Mouse (Mus musculus): ENCODE data around the gene Gclc. TPM values are rescaled to one million over a fixed set of nuclear protein-coding genes. Genes with fewer than 3 reads are reported as not detected.
"Not testable (repeated sequence)": the region's sequence is repeated elsewhere in the genome, so short reads cannot be mapped to it uniquely, and the experiment has no call there.

Gene Gclc
- total RNA-seq, 2 experiments from 2014 or later, result 24.7 to 25.7 TPM

- no peak for ATAC-seq (ENCODE audit: poor library complexity, severe bottlenecking)
Measured at GRCm38 (mm10) chr9:77744798-77745197, 9.5 kb upstream of the Gclc start.

- no peak for ATAC-seq (ENCODE audit: poor library complexity, severe bottlenecking)
Measured at GRCm38 (mm10) chr9:77746315-77746714, 8.0 kb upstream of the Gclc start.

DNA sequence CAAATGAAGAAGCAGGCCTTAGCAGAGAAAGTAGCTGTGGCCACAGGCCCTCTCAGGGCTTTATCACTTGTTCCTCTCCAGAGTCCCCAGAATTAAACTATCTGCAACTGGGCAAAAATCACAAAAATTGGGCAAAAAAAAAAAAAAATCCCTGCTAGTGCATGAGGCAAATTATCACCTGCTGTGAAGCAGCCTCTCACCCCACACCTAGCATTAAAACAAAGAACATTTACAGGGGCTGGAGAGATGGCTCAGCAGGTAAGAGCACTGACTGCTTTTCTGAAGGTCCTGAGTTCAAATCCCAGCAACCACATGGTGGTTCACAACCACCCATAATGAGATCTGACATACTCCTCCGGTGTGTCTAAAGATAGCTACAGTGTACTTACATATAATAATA is 6.0 kb upstream of the Gclc start:
- not testable (repeated sequence) for ATAC-seq (ENCODE audit: poor library complexity, severe bottlenecking)

DNA sequence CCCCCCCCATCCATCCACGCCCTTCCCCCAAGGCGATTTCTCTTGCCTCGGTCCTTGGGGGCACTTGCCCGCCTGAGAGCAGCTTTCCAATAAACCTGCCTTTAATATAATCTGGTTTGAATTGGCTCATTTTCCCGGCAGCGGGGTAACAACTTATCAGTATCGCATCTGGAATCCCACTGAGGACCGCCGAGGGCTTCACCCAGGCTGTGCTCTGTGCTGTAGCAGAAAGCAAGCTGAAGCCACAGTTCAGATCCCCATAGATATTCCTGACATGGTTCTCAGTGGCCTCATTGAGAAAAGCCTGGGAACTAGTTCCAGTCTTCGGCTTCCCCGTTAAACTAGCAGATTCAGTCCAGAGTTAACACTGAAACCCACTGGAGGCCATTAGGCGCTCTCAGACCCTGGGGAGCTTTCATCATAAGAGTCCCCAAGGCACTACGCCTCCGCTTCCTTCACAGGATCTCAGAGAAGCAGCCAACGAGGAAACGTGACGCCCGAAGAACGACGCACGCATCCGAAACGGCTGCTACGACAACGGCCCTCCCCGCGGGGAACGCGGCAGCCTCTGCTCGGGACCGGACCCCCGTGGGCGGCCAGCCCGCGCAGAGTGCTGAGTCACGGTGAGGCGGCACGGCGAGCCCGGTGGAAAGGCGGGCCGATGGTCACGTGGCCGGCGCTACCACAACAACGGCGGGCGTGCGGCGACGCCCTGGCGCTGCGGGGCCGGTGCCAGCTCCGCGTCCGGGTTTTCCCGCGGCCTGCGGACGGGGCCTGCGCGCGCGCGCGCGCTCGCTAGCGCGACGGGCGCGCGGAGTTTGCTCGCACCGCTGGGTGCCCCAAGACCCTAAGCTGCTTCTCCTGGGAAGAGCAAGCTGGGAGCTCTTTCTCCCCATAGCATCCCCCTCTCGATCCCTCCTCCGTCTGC is 3.9 kb upstream of the Gclc start:
- peak; percentile 70 for ATAC-seq (ENCODE audit: poor library complexity, severe bottlenecking)

GRCm38 (mm10) chr9:77751091-77751521 is 3.2 kb upstream of the Gclc start:
- peak; percentile 2 for ATAC-seq (ENCODE audit: poor library complexity, severe bottlenecking)

DNA sequence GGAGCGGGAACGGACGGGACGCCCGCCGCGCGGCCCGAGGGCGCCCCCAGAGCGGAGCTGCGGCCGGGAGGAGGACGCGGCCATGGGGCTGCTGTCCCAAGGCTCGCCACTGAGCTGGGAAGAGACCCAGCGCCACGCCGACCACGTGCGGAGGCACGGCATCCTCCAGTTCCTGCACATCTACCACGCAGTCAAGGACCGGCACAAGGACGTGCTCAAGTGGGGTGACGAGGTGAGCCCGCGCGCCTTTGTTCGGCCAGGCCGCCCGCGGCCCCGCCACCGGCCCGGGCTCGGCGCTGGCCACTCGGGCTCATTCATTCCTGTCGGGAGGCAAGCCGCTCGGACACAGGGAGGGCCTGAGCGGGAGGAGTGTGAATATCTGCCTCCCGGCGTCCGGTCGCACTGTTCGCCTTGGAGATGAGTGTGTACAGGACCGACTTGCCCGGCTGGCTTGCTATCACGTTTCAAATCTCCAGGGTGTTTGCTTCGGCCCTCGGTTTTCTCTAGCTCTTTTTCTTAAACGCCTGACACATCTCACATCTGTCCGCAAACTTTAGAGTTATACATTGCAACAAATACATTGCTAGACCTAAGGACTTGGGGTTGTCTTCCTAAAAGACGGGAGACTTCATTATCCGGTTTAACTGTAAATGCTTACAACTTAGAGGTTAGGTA is 530 bp downstream of the Gclc start:
- ATAC-seq (ENCODE audit: poor library complexity, severe bottlenecking), result peak; percentile 43

DNA sequence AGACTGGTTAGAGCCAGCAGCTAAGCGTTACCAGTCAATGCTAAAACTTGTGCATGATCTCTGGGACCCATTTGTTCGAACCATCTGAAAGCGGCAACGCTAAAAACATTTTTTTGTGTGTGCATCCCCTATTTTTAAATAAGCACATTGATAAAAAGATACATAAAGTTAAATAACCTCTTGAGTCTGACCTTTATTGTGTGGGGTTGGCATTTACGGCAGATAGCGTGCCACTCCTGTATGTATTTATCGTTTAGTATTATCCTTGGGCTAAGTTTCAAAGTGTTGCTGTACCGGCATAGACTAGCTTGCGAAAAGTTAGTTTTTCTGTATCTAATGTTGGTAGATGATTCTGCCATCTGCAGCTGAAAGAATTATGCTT is 1.1 kb downstream of the Gclc start:
- no peak for ATAC-seq (ENCODE audit: poor library complexity, severe bottlenecking)

GRCm38 (mm10) chr9:77756076-77756475 is 1.7 kb downstream of the Gclc start:
- peak; percentile 61 for ATAC-seq (ENCODE audit: poor library complexity, severe bottlenecking)

GRCm38 (mm10) chr9:77757331-77757730 is 3.0 kb downstream of the Gclc start:
- ATAC-seq (ENCODE audit: poor library complexity, severe bottlenecking), result no peak

DNA sequence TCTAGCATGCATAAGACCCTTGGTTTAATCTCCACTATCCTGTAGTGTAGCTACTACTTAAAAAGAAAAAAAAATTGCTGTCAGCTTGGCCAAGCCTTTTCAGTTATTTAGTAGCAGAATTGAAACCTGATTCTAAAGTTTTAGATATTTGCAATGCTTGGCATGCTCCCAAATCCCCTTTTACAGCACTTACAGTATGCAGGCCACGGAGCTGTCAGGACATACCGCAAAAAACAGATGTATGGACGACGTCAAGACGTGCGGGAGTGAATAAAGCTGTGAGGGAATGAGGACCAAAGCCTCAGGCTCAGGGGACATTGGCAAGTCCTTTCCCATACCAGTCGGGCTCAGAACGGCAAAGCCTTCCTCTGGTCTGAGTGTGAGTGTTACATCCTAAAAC is 4.1 kb downstream of the Gclc start:
- no peak for ATAC-seq (ENCODE audit: poor library complexity, severe bottlenecking)

- ATAC-seq (ENCODE audit: poor library complexity, severe bottlenecking), result no peak
Measured at GRCm38 (mm10) chr9:77759111-77759510, 4.8 kb downstream of the Gclc start.

GRCm38 (mm10) chr9:77759756-77760155 is 5.4 kb downstream of the Gclc start:
- no peak for ATAC-seq (ENCODE audit: poor library complexity, severe bottlenecking)

- no peak for ATAC-seq (ENCODE audit: poor library complexity, severe bottlenecking)
Measured at GRCm38 (mm10) chr9:77766218-77766617, 11.9 kb downstream of the Gclc start.

DNA sequence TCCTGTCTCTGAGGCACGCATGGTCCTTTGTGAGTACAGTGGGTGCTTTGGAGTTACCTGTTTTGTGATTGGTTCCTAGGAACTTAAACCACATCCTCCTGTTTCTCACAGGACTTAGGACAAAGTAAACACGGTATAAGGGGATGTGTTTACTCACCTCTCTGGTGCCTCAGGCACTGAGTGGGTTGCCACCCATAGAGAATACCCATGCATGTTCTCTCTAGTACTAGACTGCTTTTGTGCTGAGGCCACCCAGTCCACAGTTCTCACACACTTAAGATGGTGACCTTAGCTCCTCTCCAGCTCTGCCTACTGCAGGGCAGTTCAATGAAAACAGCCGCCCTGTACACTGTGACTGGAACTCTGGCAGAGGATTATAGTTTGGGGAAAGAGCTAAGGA is 12.4 kb downstream of the Gclc start:
- no peak for ATAC-seq (ENCODE audit: poor library complexity, severe bottlenecking)

DNA sequence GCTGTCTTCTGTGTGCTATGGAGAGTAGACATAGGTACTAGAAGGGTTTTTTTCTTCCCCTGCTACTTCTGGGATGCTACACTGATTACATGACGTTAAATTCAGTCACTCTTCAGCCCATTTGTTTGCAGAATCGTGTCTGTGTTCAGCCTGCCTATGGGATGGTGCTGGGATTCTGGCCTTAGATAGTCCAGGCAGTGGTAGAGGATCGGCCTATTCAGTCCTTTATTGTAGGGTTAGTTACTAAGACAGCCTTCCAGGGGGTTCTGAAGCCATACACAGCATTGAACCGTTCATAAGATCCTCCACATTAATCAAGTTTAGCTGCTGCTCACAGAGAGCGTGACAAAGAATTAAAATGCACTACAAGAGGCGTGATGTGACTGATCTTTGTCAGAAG is 16.6 kb downstream of the Gclc start:
- no peak for ATAC-seq (ENCODE audit: poor library complexity, severe bottlenecking)

DNA sequence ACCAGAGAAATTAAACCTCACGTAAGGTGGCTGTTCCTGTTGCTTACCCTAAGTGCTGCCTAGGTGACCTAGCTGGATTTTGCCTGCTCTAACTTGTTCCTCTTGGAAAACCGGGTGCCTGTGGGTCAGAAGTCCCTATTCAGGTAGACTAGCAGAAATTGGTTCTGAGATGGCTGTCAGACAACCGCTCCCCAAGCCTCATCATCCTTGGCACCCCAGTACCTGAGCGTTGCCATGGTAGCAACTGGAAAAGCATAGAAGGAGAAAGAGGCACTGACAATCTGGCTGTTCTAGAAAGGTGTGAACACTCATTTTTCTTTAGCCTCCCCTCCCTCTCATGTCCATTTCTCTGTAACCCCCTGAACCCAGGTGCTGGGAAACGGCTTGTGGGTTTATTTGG is 17.0 kb downstream of the Gclc start:
- no peak for ATAC-seq (ENCODE audit: poor library complexity, severe bottlenecking)

GRCm38 (mm10) chr9:77771765-77772383 is 17.5 kb downstream of the Gclc start:
- no peak for ATAC-seq (ENCODE audit: poor library complexity, severe bottlenecking)

- ATAC-seq (ENCODE audit: poor library complexity, severe bottlenecking), result no peak
Measured at GRCm38 (mm10) chr9:77776720-77777515, 22.6 kb downstream of the Gclc start.

DNA sequence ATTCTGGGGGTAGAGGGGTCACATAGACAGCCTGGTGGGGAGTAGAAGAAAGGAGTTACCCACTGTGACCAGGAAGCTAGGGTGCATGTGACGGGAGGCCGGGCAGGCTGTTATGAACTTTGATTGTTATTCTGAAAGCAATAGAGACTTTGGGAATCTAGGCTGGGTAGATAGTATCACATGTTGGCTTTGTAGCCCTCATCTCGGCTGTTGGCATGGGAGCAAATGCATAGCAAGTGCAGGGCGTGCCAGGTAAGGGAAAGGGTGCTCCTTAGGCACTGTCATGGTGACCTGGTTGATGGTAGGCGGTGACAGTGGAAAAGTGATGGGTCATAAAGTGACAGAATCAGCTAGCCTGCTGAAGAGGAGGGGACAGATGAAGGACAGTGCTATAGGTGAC is 23.3 kb downstream of the Gclc start:
- ATAC-seq (ENCODE audit: poor library complexity, severe bottlenecking), result no peak

GRCm38 (mm10) chr9:77779711-77780110 is 25.4 kb downstream of the Gclc start:
- no peak for ATAC-seq (ENCODE audit: poor library complexity, severe bottlenecking)
